Comparison of ENCODE assay signal across 10 mouse cellular contexts in genomic region chr11:49202071-49202470, GRCm38 (mm10). TPM values are rescaled to one million over a fixed set of nuclear protein-coding genes. Genes with fewer than 3 reads are reported as not detected.
DNase-seq lines count a peak whose midpoint lies in the region; ATAC-seq and TF ChIP-seq lines count a peak whose summit lies in the region.
"Had no signal": no experiment of that assay in that cellular context is flagged by ENCODE, and none has a peak within 500 bp of the region (broad histone marks: within the 10 kb centered on the region; RNA-seq: fewer than 3 reads in every experiment).

No protein-coding gene starts in this region.

- H3K9me3 ChIP-seq in heart, embryonic 12.5 days (replicated peaks) = no peaks in the 10 kb centered on the region
- H3K9me3 ChIP-seq in E14TG2a.4 (ENCODE audit: low read length) = peaks cover 24% of the 10 kb centered on the region
- H3K9me3 ChIP-seq in forebrain, embryonic 13.5 days (replicated peaks) = no peaks in the 10 kb centered on the region
- H3K9me3 ChIP-seq in liver, embryonic 14.5 days (ENCODE audit: control insufficient read depth, low read length) = no peaks in the 10 kb centered on the region

- TF ChIP-seq CTCF in E14TG2a.4 (conservative IDR thresholded peaks at IDR 0.05; ENCODE audit: low read length) = no peak
- TF ChIP-seq CTCF in liver, embryonic 14.5 days (IDR thresholded peaks at IDR 0.05; ENCODE audit: low read depth) = no peak

- peaks cover 8% of the 10 kb centered on the region; the same call in 1 of the 2 replicates for H3K36me3 ChIP-seq in heart, embryonic 12.5 days
- H3K36me3 ChIP-seq in E14TG2a.4 (ENCODE audit: insufficient read depth, low read length) = peaks cover 20% of the 10 kb centered on the region
- H3K36me3 ChIP-seq in forebrain, embryonic 13.5 days (ENCODE audit: poor library complexity, severe bottlenecking) = peaks cover 7% of the 10 kb centered on the region; the same call in 1 of the 2 replicates
- H3K36me3 ChIP-seq in liver, embryonic 14.5 days (replicated peaks; ENCODE audit: control insufficient read depth, insufficient read depth, low read depth) = no peaks in the 10 kb centered on the region

- H3K27me3 ChIP-seq in heart, embryonic 12.5 days (replicated peaks) = no peaks in the 10 kb centered on the region
- no peaks in the 10 kb centered on the region for H3K27me3 ChIP-seq in E14TG2a.4 (ENCODE audit: insufficient read depth, low read length)
- H3K27me3 ChIP-seq in forebrain, embryonic 13.5 days = no peaks in the 10 kb centered on the region
- H3K27me3 ChIP-seq in liver, embryonic 14.5 days (ENCODE audit: control insufficient read depth, insufficient read depth, low read length) = no peaks in the 10 kb centered on the region
- H3K27me3 ChIP-seq: Patski had no signal

- peak overlapping the region; percentile 95 for H3K9ac ChIP-seq in heart, embryonic 12.5 days
- H3K9ac ChIP-seq in forebrain, embryonic 13.5 days = peak overlapping the region; percentile 98
- peak overlapping the region; percentile 96 for H3K9ac ChIP-seq in liver, embryonic 14.5 days (replicated peaks)

- H3K4me1 ChIP-seq in heart, embryonic 12.5 days (replicated peaks) = peaks cover 12% of the 10 kb centered on the region
- H3K4me1 ChIP-seq in E14TG2a.4 (replicated peaks; ENCODE audit: low read depth, low read length) = peaks cover 24% of the 10 kb centered on the region
- H3K4me1 ChIP-seq in forebrain, embryonic 13.5 days = peaks cover 25% of the 10 kb centered on the region
- peaks cover 24 to 28% of the 10 kb centered on the region in 2 experiments for H3K4me1 ChIP-seq in liver, embryonic 14.5 days (replicated peaks; ENCODE audit: control insufficient read depth in 2 of 2, insufficient read depth in 2 of 2, low read length in 1 of 2)

- no peak for ATAC-seq in heart, embryonic 12.5 days (ENCODE audit: insufficient number of reproducible peaks, low FRiP score)
- no peak for ATAC-seq in forebrain, embryonic 13.5 days
- no peak for ATAC-seq in liver, embryonic 14.5 days (ENCODE audit: insufficient read depth)
- ATAC-seq: Patski had no signal

- no peak for TF ChIP-seq EP300 in liver, embryonic 14.5 days (IDR thresholded peaks at IDR 0.05; ENCODE audit: low read depth)

- DNase-seq in heart, adult 9 months (ENCODE audit: low spot score in 2 of 2) = no peak
- DNase-seq in liver, embryonic 14.5 days (ENCODE audit: low read depth in 3 of 3, low spot score in 3 of 3) = no peak
- DNase-seq in adrenal gland, postnatal 36 days = no peak
- DNase-seq in layer of hippocampus, postnatal 14 days (ENCODE audit: low spot score in 2 of 2) = no peak
- no peak for DNase-seq in right cerebral cortex, postnatal 25 days

- 60% methylated on average over 2 of the region's 2 CpGs for WGBS in heart, embryonic 12.5 days
- 52% methylated on average over 2 of the region's 2 CpGs for WGBS in forebrain, embryonic 13.5 days
- 41% methylated on average over 2 of the region's 2 CpGs for WGBS in liver, embryonic 14.5 days (ENCODE audit: insufficient replicate concordance)

- peak overlapping the region; percentile 74 for H3K4me3 ChIP-seq in heart, embryonic 12.5 days
- peak overlapping the region; percentile 94 for H3K4me3 ChIP-seq in E14TG2a.4 (replicated peaks; ENCODE audit: low read length)
- peak overlapping the region; percentile 91 for H3K4me3 ChIP-seq in forebrain, embryonic 13.5 days
- H3K4me3 ChIP-seq in liver, embryonic 14.5 days (ENCODE audit: insufficient read depth in 1 of 2, low read depth in 2 of 2, low read length in 2 of 2) = peak overlapping the region; percentile 88 to 90

- H3K4me2 ChIP-seq in heart, embryonic 12.5 days = peak overlapping the region; percentile 91
- peak overlapping the region; percentile 67 for H3K4me2 ChIP-seq in forebrain, embryonic 13.5 days
- H3K4me2 ChIP-seq in liver, embryonic 14.5 days (ENCODE audit: low read depth) = peak overlapping the region; percentile 93

- H3K27ac ChIP-seq in heart, embryonic 12.5 days (ENCODE audit: poor library complexity, severe bottlenecking) = peak overlapping the region; percentile 99
- no peak overlapping the region; the same call in 1 of the 2 replicates for H3K27ac ChIP-seq in forebrain, embryonic 13.5 days
- peak overlapping the region; percentile 94 for H3K27ac ChIP-seq in liver, embryonic 14.5 days

RNA-seq across cellular contexts. Expression of gene Zfp62, which starts 1.0 kb away (rescaled TPM):
- polyA plus RNA-seq in heart, embryonic 12.5 days (2016; fragmentation: Nextera tagmentation; extraction: Ambion mirVana) = 33.5 and 34.6 TPM in 2 replicates
- polyA plus RNA-seq in forebrain, embryonic 13.5 days (2015; fragmentation: Nextera tagmentation; extraction: Ambion mirVana) = 58.5 and 58.6 TPM in 2 replicates
- polyA plus RNA-seq in liver, embryonic 14.5 days (2012; rRNA removed) = 3.1 and 5.2 TPM in 2 replicates
- 10.6 and 11.4 TPM in 2 replicates for polyA plus RNA-seq in liver, embryonic 14.5 days (2014; fragmentation: Nextera tagmentation; extraction: Ambion mirVana)
- total RNA-seq in adrenal gland, postnatal 36 days (2021) = 10 to 100 TPM; 29.7 to 33.3 TPM
- total RNA-seq in layer of hippocampus, postnatal 14 days (2021) = 10 to 100 TPM; 28.2 to 35.5 TPM

RNA-seq across cellular contexts. Expression of gene Btnl9, which starts 15.1 kb away (rescaled TPM):
- 1.4 and 1.9 TPM in 2 replicates for polyA plus RNA-seq in heart, embryonic 12.5 days (2016; fragmentation: Nextera tagmentation; extraction: Ambion mirVana)
- 0.03 and 0.26 TPM in 2 replicates for polyA plus RNA-seq in forebrain, embryonic 13.5 days (2015; fragmentation: Nextera tagmentation; extraction: Ambion mirVana)
- polyA plus RNA-seq in liver, embryonic 14.5 days (2012; rRNA removed) = 0.78 and 1.2 TPM in 2 replicates
- polyA plus RNA-seq in liver, embryonic 14.5 days (2014; fragmentation: Nextera tagmentation; extraction: Ambion mirVana) = 0.34 and 0.57 TPM in 2 replicates
- 10 to 100 TPM; 20.0 to 48.6 TPM for total RNA-seq in adrenal gland, postnatal 36 days (2021)
- total RNA-seq in layer of hippocampus, postnatal 14 days (2021) = under 1 TPM in 1 of 2 experiments, not detected in 1; 0.07 TPM
- polyA plus RNA-seq: Patski had no signal

RNA-seq across cellular contexts. Expression of gene Mgat1, which starts 41.9 kb away (rescaled TPM):
- polyA plus RNA-seq in heart, embryonic 12.5 days (2016; fragmentation: Nextera tagmentation; extraction: Ambion mirVana) = 45.7 TPM in 2 replicates
- polyA plus RNA-seq in forebrain, embryonic 13.5 days (2015; fragmentation: Nextera tagmentation; extraction: Ambion mirVana) = 25.5 and 30.6 TPM in 2 replicates
- 22.8 and 23.7 TPM in 2 replicates for polyA plus RNA-seq in liver, embryonic 14.5 days (2012; rRNA removed)
- 22.6 and 25.7 TPM in 2 replicates for polyA plus RNA-seq in liver, embryonic 14.5 days (2014; fragmentation: Nextera tagmentation; extraction: Ambion mirVana)
- total RNA-seq in adrenal gland, postnatal 36 days (2021) = 100 to 1,000 TPM; 113 to 135 TPM
- total RNA-seq in layer of hippocampus, postnatal 14 days (2021) = 10 to 100 TPM; 48.7 to 50.9 TPM

RNA-seq across cellular contexts. Expression of gene Olfr1394, which starts 47.9 kb away (rescaled TPM):
- not detected in 2 replicates for polyA plus RNA-seq in heart, embryonic 12.5 days (2016; fragmentation: Nextera tagmentation; extraction: Ambion mirVana)
- polyA plus RNA-seq in forebrain, embryonic 13.5 days (2015; fragmentation: Nextera tagmentation; extraction: Ambion mirVana) = not detected in 2 replicates
- not detected in 2 replicates for polyA plus RNA-seq in liver, embryonic 14.5 days (2012; rRNA removed)
- not detected in 2 replicates for polyA plus RNA-seq in liver, embryonic 14.5 days (2014; fragmentation: Nextera tagmentation; extraction: Ambion mirVana)
- total RNA-seq in adrenal gland, postnatal 36 days (2021) = not detected
- not detected for total RNA-seq in layer of hippocampus, postnatal 14 days (2021)
- total RNA-seq: heart, postnatal 10 days had no signal
- polyA plus RNA-seq: Patski had no signal

RNA-seq across cellular contexts. Expression of gene Olfr1395, which starts 60.0 kb away (rescaled TPM):
- polyA plus RNA-seq in heart, embryonic 12.5 days (2016; fragmentation: Nextera tagmentation; extraction: Ambion mirVana) = not detected in 2 replicates
- not detected in 2 replicates for polyA plus RNA-seq in forebrain, embryonic 13.5 days (2015; fragmentation: Nextera tagmentation; extraction: Ambion mirVana)
- polyA plus RNA-seq in liver, embryonic 14.5 days (2012; rRNA removed) = not detected in 2 replicates
- polyA plus RNA-seq in liver, embryonic 14.5 days (2014; fragmentation: Nextera tagmentation; extraction: Ambion mirVana) = not detected in 2 replicates
- total RNA-seq in adrenal gland, postnatal 36 days (2021) = not detected
- total RNA-seq in layer of hippocampus, postnatal 14 days (2021) = not detected
- total RNA-seq: heart, postnatal 10 days had no signal
- polyA plus RNA-seq: Patski had no signal
